Mouse (Mus musculus) left cerebral cortex, adult 18-20 months (tissue): ENCODE measurements at regions not wholly inside any gene's neighbourhood (a gene's known extent, or its start where the extent isn't known, plus 50 kb on each side); places are given as distances from the start of the nearest gene placed in this dataset.
A peak's percentile ranks its signal among the peaks of the same experiment; 100 is the strongest.

Source experiments
- DNase-seq, 2 experiments: peaks; one replicate each; pipeline ENCODE4 v3.0.0; 2021 to 2022; ENCODE audit warnings: low spot score in 2 of 2, mixed read lengths in 1 of 2

DNA sequence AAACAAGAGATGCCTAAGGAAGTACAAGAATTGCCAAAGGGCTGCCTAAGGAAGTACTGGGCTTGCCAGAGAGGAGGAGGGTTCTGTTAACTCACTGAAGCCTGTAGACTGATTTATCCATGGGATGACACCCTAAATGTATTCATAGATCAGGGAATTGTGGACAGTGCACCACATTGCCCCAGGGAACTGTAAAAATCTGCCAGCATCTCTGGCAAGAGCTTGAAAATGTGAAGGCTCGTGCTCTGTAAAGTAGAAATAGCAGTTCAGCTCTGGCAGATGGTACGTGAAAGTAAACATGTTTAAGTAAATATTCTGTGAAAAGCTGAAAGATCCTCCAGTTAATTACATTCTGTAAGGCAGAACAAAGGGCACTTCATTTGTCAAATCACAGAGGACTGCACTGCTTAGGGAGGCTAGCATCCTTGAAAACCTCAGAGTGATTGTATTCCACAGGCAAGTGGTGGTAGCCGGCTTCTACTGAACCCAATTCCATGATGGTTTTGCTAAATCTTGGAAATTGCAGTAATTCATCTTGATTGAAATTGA is 445.9 kb upstream of the Grin3a start:
- DNase-seq = no peak

DNA sequence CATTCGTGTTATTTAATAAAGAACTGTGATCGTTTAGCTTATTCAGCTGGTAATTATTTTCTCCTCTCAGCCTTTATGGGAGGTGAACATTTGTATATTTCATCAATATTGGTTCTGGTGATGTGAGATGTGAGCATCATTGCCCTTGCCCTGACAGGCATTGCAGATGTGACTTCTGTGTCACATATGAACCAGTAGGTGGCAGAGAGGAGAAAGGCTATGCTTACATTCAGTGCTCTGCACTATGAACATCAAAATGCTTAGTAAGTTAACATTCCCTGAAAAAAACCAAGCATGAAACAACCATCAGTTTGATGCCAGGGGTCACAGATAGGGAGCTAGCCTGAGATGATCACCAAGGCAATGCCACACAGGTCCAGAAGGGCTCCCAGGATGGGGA is 441.1 kb upstream of the Grin3a start:
- DNase-seq = no peak

DNA sequence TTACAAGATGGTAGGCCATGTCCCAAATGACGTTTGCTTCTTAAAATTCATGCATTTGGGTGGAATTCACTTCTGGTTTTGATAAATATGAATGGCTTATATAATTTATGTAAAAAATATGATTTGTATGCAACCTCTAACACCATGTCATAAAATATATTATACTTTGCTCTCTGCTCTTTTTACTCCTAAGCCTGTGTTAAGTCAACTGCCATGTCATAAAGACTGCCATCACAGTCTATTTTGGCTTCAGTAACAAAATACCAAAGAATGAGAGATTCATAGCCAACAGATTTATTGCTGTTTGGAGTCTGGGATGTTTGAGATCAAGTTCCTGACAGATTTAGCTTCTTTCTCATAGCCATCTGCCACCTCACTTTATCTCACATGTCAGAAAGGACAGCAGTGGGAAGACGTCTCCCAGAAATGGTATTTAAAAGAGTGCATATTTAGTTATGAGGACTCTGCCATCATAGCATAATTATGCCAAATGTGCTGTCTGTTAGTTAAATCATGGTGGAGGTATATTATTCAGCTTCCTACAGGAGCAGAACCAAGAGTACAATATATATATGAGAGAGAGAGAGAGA is 413.6 kb upstream of the Grin3a start:
- DNase-seq = peak in 1 of 2 experiments; percentile 6

- no peak for DNase-seq
Observed at GRCm38 (mm10) chr4:50242042-50242441, 396.5 kb upstream of the Grin3a start.

DNA sequence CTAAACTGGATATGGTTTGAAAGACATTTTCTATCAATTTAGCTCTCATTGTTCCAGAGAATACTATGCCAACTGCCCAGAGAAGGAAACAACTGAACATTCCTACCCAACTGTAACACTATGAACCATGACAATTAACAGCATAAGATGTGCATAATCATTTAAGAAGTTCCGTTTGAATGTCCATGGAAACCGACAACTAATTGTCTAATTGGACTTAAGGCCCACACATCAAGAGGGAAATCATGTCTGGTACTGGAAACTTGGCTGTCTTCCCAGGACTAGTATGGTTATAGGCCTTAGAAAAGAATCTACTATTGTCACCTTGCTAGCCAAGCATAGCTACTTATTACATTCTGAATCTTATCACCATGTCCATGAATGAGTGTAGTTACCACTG is 395.4 kb upstream of the Grin3a start:
- DNase-seq = no peak

- no peak for DNase-seq
Observed at GRCm38 (mm10) chr4:50239386-50239785, 393.8 kb upstream of the Grin3a start.

DNA sequence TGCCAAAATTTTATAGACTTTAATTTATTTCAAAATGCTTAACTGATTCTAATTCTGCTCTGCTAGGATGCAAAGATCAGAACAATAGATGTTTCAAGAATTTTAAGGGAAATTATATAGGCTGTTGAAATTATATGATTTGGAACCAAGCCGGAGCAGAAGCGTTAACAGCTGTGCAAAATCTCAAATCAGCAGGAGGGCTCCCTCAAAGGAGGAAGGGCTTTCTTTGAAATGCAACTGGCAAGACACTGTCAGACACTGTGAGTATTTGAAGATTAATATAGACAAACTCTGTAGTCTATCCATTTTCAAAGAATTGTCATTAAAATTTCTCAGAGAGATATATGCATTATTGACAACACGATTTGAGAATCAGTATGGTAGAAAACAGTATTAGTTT is 389.9 kb upstream of the Grin3a start:
- no peak for DNase-seq

DNA sequence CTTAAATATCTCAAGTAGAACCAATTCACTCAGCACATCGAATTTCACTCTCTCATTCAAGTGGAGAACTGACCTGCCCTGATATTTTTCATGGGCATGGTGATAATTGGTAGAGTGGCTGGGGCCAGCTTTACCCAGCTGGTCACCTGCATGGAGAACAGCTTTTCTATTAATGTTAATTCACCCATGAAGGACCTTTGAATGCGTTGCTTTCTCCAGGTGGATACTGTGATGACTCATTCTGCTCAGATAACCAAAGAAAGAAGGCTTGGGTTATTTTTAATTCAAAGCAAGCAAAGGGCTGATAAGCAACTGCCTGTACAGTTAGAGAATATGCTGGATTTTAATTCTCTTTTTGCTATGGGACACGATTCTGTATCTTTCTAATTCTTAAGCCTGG is 357.8 kb upstream of the Grin3a start:
- DNase-seq = no peak

- no peak for DNase-seq
Observed at GRCm38 (mm10) chr4:50177196-50177595, 331.7 kb upstream of the Grin3a start.

DNA sequence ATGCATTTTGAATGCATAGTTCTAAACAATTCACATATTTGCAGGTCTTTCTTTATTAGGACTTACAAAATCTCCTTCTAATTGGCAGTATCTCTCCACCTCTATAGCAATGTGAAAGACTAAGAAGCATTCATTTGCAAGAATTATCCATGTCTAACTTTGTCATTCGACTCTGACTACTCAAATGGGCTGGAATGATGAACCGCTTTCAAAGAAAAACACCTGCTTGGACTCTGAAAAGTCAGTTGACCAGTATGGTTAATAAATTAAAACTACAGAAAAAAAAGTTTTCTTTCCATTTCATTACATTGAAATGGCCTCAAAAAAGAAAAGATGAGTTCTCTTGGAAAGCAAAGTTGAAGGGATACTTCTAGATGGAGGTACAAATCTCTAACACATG is 331.1 kb upstream of the Grin3a start:
- DNase-seq = no peak

GRCm38 (mm10) chr4:50160893-50161292 is 315.3 kb upstream of the Grin3a start:
- DNase-seq = no peak

DNA sequence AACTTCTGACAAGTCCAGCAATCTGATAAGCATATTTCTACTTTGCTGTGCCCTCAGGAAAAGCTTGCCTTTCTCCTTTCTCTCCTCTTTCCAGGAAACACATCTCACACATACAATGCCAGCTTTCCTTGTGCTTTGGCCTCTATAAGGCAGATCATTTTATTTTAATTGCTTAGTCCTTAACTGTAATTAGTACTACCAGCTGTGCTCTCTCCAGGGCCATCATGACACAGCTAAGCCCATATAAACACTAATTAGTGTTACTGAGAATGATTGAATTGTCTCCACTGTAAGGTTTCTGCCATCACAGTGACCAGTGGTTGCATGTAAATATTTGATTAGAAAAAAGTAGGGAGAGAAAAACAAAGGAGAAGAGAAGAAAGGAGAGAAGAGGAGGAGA is 300.4 kb upstream of the Grin3a start:
- no peak for DNase-seq

DNA sequence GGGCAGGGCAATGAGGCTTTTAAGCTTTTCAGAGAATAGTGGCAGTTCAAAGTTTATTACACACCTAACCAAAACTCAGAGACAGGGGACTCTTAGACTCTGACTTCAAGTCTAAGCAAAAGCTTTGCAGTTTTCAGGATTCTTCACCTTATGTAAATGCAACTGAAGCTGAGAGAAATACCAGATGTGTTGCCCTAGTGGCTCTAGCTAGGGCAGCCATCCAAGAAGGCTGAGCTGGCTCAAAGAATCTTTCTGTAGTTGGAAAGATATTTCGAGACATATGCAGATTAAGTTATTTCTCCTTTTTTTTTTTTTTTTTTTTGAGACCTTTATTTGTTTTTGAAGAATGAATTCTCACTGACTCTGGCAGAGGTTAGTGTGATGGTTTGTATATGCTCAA is 284.7 kb upstream of the Grin3a start:
- peak; percentile 20 to 41 for DNase-seq

DNA sequence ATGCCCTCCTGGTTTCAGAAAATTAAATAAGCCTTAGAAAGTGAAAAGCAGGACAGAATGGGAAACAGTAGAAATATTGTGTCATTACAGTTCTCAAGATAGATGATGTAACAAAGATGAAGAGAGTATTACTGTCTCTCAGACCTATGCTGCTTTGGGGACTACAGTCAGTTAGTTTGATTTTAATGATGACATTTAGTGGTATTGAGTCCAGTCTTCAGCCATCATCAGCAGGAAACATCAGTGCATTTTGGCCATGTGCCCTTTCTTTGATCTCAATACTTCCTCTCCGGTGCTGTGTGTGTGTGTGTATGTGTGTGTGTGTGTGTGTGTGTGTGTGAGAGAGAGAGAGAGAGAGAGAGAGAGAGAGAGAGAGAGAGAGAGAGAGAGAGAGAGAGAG is 261.0 kb upstream of the Grin3a start:
- no peak for DNase-seq

DNA sequence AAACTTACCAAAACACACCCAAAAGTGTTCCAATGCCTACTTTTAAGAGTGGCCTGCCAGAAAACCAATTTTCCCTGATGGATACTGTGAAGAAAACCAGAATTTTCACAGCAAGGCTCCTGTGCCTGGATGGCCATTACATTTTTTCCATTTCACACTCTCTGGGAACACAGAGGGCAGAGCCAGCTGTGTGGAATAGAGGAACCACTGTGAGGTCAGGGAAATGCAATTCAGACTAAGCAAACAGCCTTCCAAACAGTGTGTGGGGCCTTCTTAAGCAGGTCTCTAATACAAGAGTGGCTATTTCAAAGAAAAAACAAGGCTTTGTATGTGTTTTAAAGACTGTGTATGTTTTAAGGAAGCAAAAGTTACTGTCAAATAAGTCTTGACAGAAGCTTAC is 242.3 kb upstream of the Grin3a start:
- no peak for DNase-seq

- DNase-seq = no peak
Observed at GRCm38 (mm10) chr4:50086676-50087075, 241.1 kb upstream of the Grin3a start.

DNA sequence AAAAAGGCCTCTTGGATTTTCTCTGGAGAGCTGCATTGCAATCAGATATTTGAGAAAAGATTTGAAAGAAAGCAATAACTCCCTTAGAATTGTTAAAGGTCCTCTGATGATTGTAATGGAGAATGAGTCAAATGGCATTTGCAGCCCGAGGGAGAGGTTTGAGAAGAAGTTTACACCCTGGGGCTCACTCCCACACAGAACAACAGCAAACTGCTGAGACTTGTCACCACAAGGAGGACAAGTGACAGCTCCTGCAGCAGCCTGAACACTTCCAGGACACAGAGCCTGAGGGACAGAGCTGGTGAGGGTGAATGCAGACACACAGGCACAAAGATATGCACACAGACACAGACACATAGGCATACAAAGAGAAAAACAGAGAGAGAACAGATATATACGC is 210.0 kb upstream of the Grin3a start:
- DNase-seq = peak in 1 of 2 experiments; percentile 2

DNA sequence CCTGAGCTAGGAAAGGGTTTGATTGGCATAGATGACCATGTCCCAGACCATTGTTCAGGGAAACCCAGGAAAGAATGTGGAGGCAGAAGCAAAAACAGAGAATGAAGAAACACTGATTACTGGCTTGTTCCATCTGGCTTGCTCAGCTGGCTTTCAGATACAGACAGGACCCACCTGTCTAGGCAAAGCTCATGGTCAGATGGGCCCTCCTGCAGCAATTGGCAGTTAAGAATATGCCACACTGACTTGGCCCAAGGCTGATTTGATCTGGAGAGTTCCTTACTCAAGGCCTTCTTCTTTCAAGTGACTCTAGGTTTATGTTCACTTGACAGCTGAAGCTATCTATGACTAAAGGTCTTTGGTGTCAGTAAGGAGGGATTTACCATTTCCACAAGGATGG is 195.9 kb upstream of the Grin3a start:
- no peak for DNase-seq

- peak; percentile 5 to 20 for DNase-seq
Observed at GRCm38 (mm10) chr4:50036079-50036478, 190.5 kb upstream of the Grin3a start.

- DNase-seq = no peak
Observed at GRCm38 (mm10) chr4:50025356-50025755, 179.8 kb upstream of the Grin3a start.
